Mouse (Mus musculus): ENCODE results near the gene Calm3. TPM values are rescaled to one million over a fixed set of nuclear protein-coding genes. Genes with fewer than 3 reads are reported as not detected.

Gene Calm3
- total and polyA plus RNA-seq, 2 experiments, result 72.0 to 77.4 TPM

- no peak for DNase-seq (ENCODE audit: extremely low read depth, low read depth, low spot score)
- Histone ChIP-seq H3K9ac (ENCODE audit: low read depth, low read length) (no peak overlapping the region), H3K36me3 (ENCODE audit: control insufficient read depth, insufficient read depth, low read length) (no peaks in the 10 kb centered on the region), H3K79me2 (ENCODE audit: control insufficient read depth, insufficient read depth, low read length) (no peaks in the 10 kb centered on the region), H3K27me3 (ENCODE audit: control insufficient read depth, insufficient read depth, low read length) (no peaks in the 10 kb centered on the region), H3K27ac (replicated peaks; ENCODE audit: insufficient read depth, low read depth, low read length) (no peak overlapping the region), H3K4me3 (ENCODE audit: insufficient read depth, low read depth, low read length) (no peak overlapping the region), H3K4me1 (ENCODE audit: control insufficient read depth, insufficient read depth, low read length) (no peaks in the 10 kb centered on the region)
- 61% methylated on average over 9 of the region's 9 CpGs for WGBS
- no peak for TF ChIP-seq POLR2A (IDR thresholded peaks at IDR 0.05; ENCODE audit: extremely low read depth, insufficient read depth, low read length)
- TF ChIP-seq CTCF (IDR thresholded peaks at IDR 0.05; ENCODE audit: low read depth, low read length), result no peak
Measured at GRCm38 (mm10) chr7:16905491-16906021, 18.4 kb downstream of the Calm3 start.

- Histone ChIP-seq H3K27me3 (ENCODE audit: control insufficient read depth, insufficient read depth, low read length) (no peaks in the 10 kb centered on the region), H3K9ac (ENCODE audit: low read depth, low read length) (no peak overlapping the region), H3K36me3 (ENCODE audit: control insufficient read depth, insufficient read depth, low read length) (no peaks in the 10 kb centered on the region), H3K4me3 (ENCODE audit: insufficient read depth, low read depth, low read length) (no peak overlapping the region), H3K4me1 (ENCODE audit: control insufficient read depth, insufficient read depth, low read length) (no peaks in the 10 kb centered on the region), H3K27ac (replicated peaks; ENCODE audit: insufficient read depth, low read depth, low read length) (no peak overlapping the region), H3K79me2 (ENCODE audit: control insufficient read depth, insufficient read depth, low read length) (no peaks in the 10 kb centered on the region)
- DNase-seq (ENCODE audit: extremely low read depth, low read depth, low spot score), result no peak
- WGBS, result 57% methylated on average over 10 of the region's 10 CpGs
- no peak for TF ChIP-seq POLR2A (IDR thresholded peaks at IDR 0.05; ENCODE audit: extremely low read depth, insufficient read depth, low read length)
- TF ChIP-seq CTCF (IDR thresholded peaks at IDR 0.05; ENCODE audit: low read depth, low read length), result no peak
Measured at GRCm38 (mm10) chr7:16904120-16904675, 19.7 kb downstream of the Calm3 start.

- 79% methylated on average over 2 of the region's 2 CpGs for WGBS
- Histone ChIP-seq H3K4me1 (ENCODE audit: control insufficient read depth, insufficient read depth, low read length) (no peaks in the 10 kb centered on the region), H3K36me3 (ENCODE audit: control insufficient read depth, insufficient read depth, low read length) (no peaks in the 10 kb centered on the region), H3K4me3 (ENCODE audit: insufficient read depth, low read depth, low read length) (no peak overlapping the region), H3K27me3 (ENCODE audit: control insufficient read depth, insufficient read depth, low read length) (no peaks in the 10 kb centered on the region), H3K79me2 (ENCODE audit: control insufficient read depth, insufficient read depth, low read length) (no peaks in the 10 kb centered on the region), H3K9ac (ENCODE audit: low read depth, low read length) (no peak overlapping the region), H3K27ac (replicated peaks; ENCODE audit: insufficient read depth, low read depth, low read length) (no peak overlapping the region)
- TF ChIP-seq CTCF (IDR thresholded peaks at IDR 0.05; ENCODE audit: low read depth, low read length) (no peak), POLR2A (IDR thresholded peaks at IDR 0.05; ENCODE audit: extremely low read depth, insufficient read depth, low read length) (no peak)
- DNase-seq (ENCODE audit: extremely low read depth, low read depth, low spot score), result no peak
Measured at GRCm38 (mm10) chr7:16903439-16903955, 20.4 kb downstream of the Calm3 start.

GRCm38 (mm10) chr7:16900526-16900925 is 23.4 kb downstream of the Calm3 start:
- no peak overlapping the region for H3K9ac ChIP-seq (ENCODE audit: low read depth, low read length)
- 56% methylated on average over 5 of the region's 5 CpGs for WGBS
- H3K36me3 ChIP-seq (ENCODE audit: control insufficient read depth, insufficient read depth, low read length), result no peaks in the 10 kb centered on the region
- DNase-seq (ENCODE audit: extremely low read depth, low read depth, low spot score), result no peak
- H3K4me1 ChIP-seq (ENCODE audit: control insufficient read depth, insufficient read depth, low read length), result no peaks in the 10 kb centered on the region
- no peak for TF ChIP-seq CTCF (IDR thresholded peaks at IDR 0.05; ENCODE audit: low read depth, low read length)
- TF ChIP-seq POLR2A (IDR thresholded peaks at IDR 0.05; ENCODE audit: extremely low read depth, insufficient read depth, low read length), result no peak
- no peaks in the 10 kb centered on the region for H3K27me3 ChIP-seq (ENCODE audit: control insufficient read depth, insufficient read depth, low read length)
- H3K79me2 ChIP-seq (ENCODE audit: control insufficient read depth, insufficient read depth, low read length), result no peaks in the 10 kb centered on the region
- no peak overlapping the region for H3K4me3 ChIP-seq (ENCODE audit: insufficient read depth, low read depth, low read length)
- no peak overlapping the region for H3K27ac ChIP-seq (replicated peaks; ENCODE audit: insufficient read depth, low read depth, low read length)

DNA sequence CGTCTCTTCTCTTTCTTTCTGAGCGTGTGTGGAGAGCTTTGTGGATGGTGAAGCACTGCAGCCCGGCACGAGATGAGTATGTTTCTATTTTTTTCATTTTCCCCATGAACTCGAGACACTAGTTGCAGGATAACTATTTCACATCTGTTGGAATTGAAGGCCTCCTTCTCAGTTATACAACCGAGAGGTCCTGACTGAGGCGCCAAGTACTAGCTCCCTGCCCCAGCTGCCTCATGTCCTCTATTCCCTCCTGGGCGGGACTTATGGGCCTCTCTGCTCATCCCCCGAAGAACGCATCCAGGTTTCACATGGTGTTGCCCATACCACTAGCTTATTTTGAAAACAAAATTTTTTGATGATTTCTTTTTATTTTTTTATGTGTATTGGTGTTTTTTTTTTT is 28.4 kb downstream of the Calm3 start:
- no peaks in the 10 kb centered on the region for H3K79me2 ChIP-seq (ENCODE audit: control insufficient read depth, insufficient read depth, low read length)
- H3K27ac ChIP-seq (replicated peaks; ENCODE audit: insufficient read depth, low read depth, low read length), result no peak overlapping the region
- H3K36me3 ChIP-seq (ENCODE audit: control insufficient read depth, insufficient read depth, low read length), result no peaks in the 10 kb centered on the region
- no peak for DNase-seq (ENCODE audit: extremely low read depth, low read depth, low spot score)
- no peaks in the 10 kb centered on the region; the same call in 1 of the 2 replicates for H3K27me3 ChIP-seq (ENCODE audit: control insufficient read depth, insufficient read depth, low read length)
- no peak overlapping the region for H3K4me3 ChIP-seq (ENCODE audit: insufficient read depth, low read depth, low read length)
- no peak overlapping the region for H3K9ac ChIP-seq (ENCODE audit: low read depth, low read length)
- no peaks in the 10 kb centered on the region for H3K4me1 ChIP-seq (ENCODE audit: control insufficient read depth, insufficient read depth, low read length)
- no peak for TF ChIP-seq POLR2A (IDR thresholded peaks at IDR 0.05; ENCODE audit: extremely low read depth, insufficient read depth, low read length)
- whole genome bisulfite sequencing, result 40% methylated on average over 10 of the region's 10 CpGs

GRCm38 (mm10) chr7:16895000-16895399 is 28.9 kb downstream of the Calm3 start:
- Histone ChIP-seq H3K4me1 (ENCODE audit: control insufficient read depth, insufficient read depth, low read length) (no peaks in the 10 kb centered on the region), H3K36me3 (ENCODE audit: control insufficient read depth, insufficient read depth, low read length) (no peaks in the 10 kb centered on the region), H3K27me3 (ENCODE audit: control insufficient read depth, insufficient read depth, low read length) (no peaks in the 10 kb centered on the region; the same call in 1 of the 2 replicates), H3K27ac (replicated peaks; ENCODE audit: insufficient read depth, low read depth, low read length) (no peak overlapping the region), H3K9ac (ENCODE audit: low read depth, low read length) (no peak overlapping the region), H3K4me3 (ENCODE audit: insufficient read depth, low read depth, low read length) (no peak overlapping the region), H3K79me2 (ENCODE audit: control insufficient read depth, insufficient read depth, low read length) (no peaks in the 10 kb centered on the region)
- 1% methylated on average over 24 of the region's 24 CpGs for WGBS
- TF ChIP-seq CTCF (IDR thresholded peaks at IDR 0.05; ENCODE audit: low read depth, low read length), result peak; percentile 93
- no peak for TF ChIP-seq POLR2A (IDR thresholded peaks at IDR 0.05; ENCODE audit: extremely low read depth, insufficient read depth, low read length)
- peak; percentile 28 for DNase-seq (ENCODE audit: extremely low read depth, low read depth, low spot score)
